Mouse (Mus musculus): ENCODE results near the gene Gm17660. TPM values are rescaled to one million over a fixed set of nuclear protein-coding genes. Genes with fewer than 3 reads are reported as not detected.

Gm17660 gene
- polyA plus RNA-seq (2015; fragmentation: Nextera tagmentation; extraction: Ambion mirVana) = 0.35 TPM in 1 of 2 replicates, not detected in the other

DNA sequence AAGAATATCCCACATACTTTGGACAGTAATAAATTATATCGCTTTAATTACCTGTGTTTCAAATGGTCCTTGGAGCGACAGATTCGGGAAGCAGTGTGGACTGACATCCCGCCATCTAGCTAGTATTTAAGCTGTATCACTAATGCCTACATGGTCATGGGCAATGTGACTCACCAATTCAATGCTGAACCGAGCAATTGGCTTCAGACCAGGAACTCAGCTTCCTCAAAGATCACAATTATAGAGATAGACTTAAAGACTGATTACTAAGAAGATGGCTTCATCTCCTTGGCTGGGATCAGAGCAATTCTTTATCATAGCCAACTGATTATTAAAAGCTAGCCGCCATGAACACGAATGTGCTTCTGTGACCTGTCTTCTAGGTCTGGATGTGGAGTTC, at the start of gene Gm17660:
Gm17660 (minus strand) TSS at position 101 of the 400 bp plus-strand sequence.
- WGBS = 87% methylated on average over 7 of the region's 7 CpGs
- H3K9me3 ChIP-seq (replicated peaks) = no peaks in the 10 kb centered on the region
- 0 out of 2 replicates have a peak, but pooled peaks cover 3% of the 10 kb centered on the region for H3K4me1 ChIP-seq (replicated peaks)
- H3K4me3 ChIP-seq = no peak within 1 kb of the TSS
- H3K36me3 ChIP-seq = no peaks in the 10 kb centered on the region
- no peak within 1 kb of the TSS for H3K27ac ChIP-seq
- H3K9ac ChIP-seq = no peak within 1 kb of the TSS
- H3K4me2 ChIP-seq = no peak within 1 kb of the TSS
- ATAC-seq (replicated peaks; ENCODE audit: insufficient number of reproducible peaks, insufficient read depth, low FRiP score, low read depth) = no peak
- H3K27me3 ChIP-seq = no peaks in the 10 kb centered on the region

DNA sequence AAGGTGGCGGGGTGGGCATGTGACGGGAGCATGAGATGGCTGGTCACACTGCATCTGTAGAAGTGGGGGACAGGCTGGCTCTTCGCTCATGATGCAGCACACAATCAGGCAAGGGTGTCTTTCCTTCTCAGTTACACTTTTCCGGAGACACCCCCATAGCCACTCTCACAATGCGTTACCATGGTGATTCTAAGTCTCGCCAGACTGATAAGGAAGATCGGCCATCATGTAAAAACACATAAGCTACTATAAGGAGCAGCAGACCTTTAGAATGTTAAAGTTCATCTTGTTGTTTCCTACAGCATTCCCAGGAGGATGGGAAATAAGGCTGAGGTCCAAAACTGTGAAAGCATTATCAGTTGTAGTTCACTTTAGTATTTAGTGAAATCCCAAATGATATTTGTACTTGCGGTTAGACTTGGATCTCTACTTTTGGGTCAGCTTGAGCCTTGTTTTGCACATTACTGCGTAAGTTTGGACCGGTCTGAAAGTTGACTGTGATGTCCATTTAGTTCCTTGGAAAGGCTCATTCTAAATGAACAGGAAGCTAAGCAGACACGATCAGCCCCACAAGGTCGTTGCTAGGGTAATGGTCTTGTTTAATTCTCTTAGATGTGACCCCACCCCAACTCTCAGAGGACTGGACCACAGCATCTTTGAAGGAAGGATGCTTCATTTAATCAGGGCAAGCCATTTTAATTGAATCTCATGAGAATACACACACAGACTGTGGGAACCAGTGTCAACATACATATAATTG, 49.3 kb upstream of the Gm17660 start:
- Histone ChIP-seq H3K27ac (peak overlapping the region; percentile 51), H3K9me3 (replicated peaks) (no peaks in the 10 kb centered on the region), H3K9ac (no peak overlapping the region), H3K4me3 (no peak overlapping the region), H3K27me3 (no peaks in the 10 kb centered on the region), H3K4me2 (no peak overlapping the region), H3K36me3 (no peaks in the 10 kb centered on the region), H3K4me1 (replicated peaks) (no peaks in the 10 kb centered on the region; the same call in none of the 2 replicates)
- WGBS = 64% methylated on average over 12 of the region's 12 CpGs
- no peak for ATAC-seq (replicated peaks; ENCODE audit: insufficient number of reproducible peaks, insufficient read depth, low FRiP score, low read depth)

DNA sequence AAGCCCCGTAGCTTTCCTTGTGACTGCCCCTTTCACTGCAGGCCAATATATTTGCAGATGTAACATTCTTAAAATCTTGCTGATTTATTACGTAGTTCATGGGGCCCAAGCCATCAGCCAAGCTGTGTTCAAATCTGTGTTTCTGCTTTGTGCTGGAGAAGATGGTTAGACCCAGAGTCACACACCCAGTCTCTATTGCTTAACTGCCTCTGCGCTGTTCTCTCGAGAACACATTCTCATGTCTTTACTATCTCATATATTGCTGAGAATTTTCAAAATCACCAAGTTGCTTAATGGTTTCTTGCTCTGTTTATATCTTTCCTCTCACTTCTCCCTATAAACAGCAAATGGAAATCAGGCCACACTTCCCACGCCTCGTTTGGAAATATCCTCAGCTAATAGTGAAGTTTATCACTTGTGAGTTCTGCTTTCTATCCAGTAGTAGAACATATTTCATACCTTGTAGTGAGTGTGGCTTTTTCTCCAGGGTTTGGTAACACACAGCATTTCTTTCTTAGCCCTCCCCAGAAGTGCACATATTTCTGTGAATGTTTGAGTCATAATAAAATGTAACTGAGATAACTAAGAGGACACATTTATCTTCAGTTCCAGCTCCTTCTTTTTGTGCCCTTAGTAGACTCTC, 46.7 kb upstream of the Gm17660 start:
- WGBS = 69% methylated on average over 6 of the region's 6 CpGs
- H3K4me3 ChIP-seq = no peak overlapping the region
- ATAC-seq (replicated peaks; ENCODE audit: insufficient number of reproducible peaks, insufficient read depth, low FRiP score, low read depth) = no peak
- no peak overlapping the region for H3K9ac ChIP-seq
- no peaks in the 10 kb centered on the region; the same call in none of the 2 replicates for H3K4me1 ChIP-seq (replicated peaks)
- no peaks in the 10 kb centered on the region for H3K9me3 ChIP-seq (replicated peaks)
- no peak overlapping the region for H3K27ac ChIP-seq
- no peaks in the 10 kb centered on the region for H3K36me3 ChIP-seq
- no peaks in the 10 kb centered on the region for H3K27me3 ChIP-seq
- H3K4me2 ChIP-seq = no peak overlapping the region

DNA sequence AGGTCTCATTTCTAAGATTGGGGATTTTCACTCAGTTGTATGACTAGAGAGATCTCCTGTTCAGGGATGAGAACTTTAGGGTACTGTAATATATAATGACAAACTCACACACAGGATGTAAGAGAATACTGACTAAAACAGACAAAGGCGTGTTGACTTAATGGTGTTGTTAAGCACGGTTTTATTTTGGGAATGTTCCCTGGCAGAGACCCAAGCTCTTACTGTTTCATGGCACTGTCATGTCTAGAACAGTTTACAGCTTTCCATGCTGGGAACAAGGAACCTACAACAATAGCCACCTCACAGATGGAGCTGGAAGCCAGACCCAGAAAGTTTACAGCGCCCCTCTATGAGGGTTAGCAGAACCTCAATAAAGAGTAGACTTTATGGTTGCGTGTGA, 38.5 kb upstream of the Gm17660 start:
- H3K4me1 ChIP-seq (replicated peaks) = peaks cover 25% of the 10 kb centered on the region
- 55% methylated on average over 4 of the region's 4 CpGs for WGBS
- H3K9me3 ChIP-seq (replicated peaks) = no peaks in the 10 kb centered on the region
- no peaks in the 10 kb centered on the region for H3K27me3 ChIP-seq
- ATAC-seq (replicated peaks; ENCODE audit: insufficient number of reproducible peaks, insufficient read depth, low FRiP score, low read depth) = no peak
- H3K9ac ChIP-seq = no peak overlapping the region
- H3K4me2 ChIP-seq = no peak overlapping the region
- H3K27ac ChIP-seq = peak overlapping the region; percentile 77
- no peak overlapping the region for H3K4me3 ChIP-seq
- H3K36me3 ChIP-seq = no peaks in the 10 kb centered on the region

DNA sequence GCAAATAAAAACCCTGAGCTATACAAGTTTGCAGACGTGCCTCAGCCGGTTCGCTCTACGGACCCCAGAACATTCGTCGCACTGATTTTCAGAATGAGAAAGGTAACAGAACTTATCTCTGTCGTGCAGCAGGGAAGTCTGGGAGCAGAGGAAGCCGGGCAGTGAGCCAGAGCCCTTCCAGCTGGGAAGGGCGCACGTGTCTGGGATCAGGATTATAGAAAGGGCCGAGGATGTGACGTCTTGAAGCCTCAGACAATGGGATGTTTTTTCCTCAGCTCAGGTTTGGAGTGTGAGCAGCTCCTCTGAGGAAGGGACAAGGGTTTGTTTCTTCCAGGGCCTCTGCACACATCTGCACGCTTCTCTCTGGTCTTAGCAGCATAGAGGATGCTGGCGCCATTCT, 37.7 kb upstream of the Gm17660 start:
- peaks cover 31% of the 10 kb centered on the region for H3K4me1 ChIP-seq (replicated peaks)
- peak overlapping the region; percentile 50 for H3K4me2 ChIP-seq
- H3K27me3 ChIP-seq = no peaks in the 10 kb centered on the region
- no peaks in the 10 kb centered on the region for H3K36me3 ChIP-seq
- H3K9me3 ChIP-seq (replicated peaks) = no peaks in the 10 kb centered on the region
- H3K4me3 ChIP-seq = no peak overlapping the region
- H3K27ac ChIP-seq = peak overlapping the region; percentile 77
- no peak overlapping the region for H3K9ac ChIP-seq
- peak; percentile 77 for ATAC-seq (replicated peaks; ENCODE audit: insufficient number of reproducible peaks, insufficient read depth, low FRiP score, low read depth)
- 25% methylated on average over 14 of the region's 14 CpGs for WGBS

DNA sequence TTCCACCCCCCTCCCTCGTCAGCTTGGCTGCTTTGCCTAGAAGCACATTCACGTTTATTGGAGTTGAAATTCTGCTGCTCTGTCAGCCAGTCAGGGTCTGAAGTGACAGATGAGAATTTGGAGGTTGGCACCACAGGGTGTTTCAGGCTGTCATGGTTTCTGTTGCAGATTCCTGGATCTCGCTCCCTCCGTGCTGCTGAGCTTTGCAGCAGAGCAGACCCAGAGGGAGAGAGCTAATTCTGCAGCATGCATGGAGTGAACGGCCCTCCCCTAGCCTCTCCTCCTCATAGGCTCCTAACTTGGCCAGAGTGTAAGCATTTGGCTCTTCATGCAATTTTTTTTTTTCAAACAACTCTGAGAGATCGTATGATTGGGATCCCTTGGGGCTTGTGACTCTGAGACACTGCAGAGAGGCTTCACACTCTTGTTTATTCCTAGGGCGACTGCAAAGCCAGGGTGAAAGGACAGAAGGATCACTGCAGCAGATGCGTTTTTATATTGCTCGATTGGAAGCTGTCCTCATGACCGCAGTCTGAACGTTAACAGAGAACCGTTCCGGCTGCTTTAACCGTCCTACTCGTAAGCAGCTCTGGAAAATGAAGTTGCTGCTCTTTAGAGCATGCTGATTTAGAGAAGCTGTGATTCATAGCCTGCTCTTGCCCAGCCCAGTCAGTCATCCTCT, 36.2 kb upstream of the Gm17660 start, which contains the start of gene Sparcl1:
Sparcl1 (minus strand) TSS at position 243 of the 682 bp plus-strand sequence.
- peak; percentile 37; the same call in 1 of the 2 replicates for ATAC-seq (replicated peaks; ENCODE audit: insufficient number of reproducible peaks, insufficient read depth, low FRiP score, low read depth)
- WGBS = 27% methylated on average over 15 of the region's 15 CpGs
- Histone ChIP-seq H3K9ac (peak within 1 kb of the TSS; percentile 49), H3K4me1 (replicated peaks) (peaks cover 45% of the 10 kb centered on the region), H3K4me3 (peak within 1 kb of the TSS; percentile 36), H3K27me3 (no peaks in the 10 kb centered on the region), H3K9me3 (replicated peaks) (no peaks in the 10 kb centered on the region), H3K36me3 (no peaks in the 10 kb centered on the region), H3K4me2 (peak within 1 kb of the TSS; percentile 50), H3K27ac (peak within 1 kb of the TSS; percentile 77)

DNA sequence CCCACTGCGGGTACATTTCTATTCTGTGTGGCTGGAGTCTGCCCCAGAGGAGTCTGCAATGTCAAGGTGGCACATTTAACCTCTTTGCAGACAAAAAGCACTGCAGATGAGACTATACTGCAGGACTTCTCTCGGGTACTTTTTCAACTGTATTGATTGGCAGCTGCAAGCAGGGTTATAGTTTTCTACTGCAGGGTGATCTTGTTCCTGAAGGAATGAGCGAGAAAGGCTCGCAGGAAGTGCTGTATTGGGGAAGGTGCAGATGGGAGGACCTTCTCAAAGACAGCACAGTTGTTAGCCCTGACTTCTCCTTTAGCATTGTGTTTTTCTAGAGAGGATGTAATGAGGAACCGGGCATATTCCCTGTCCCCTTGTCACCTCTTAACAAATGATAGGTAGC, 35.1 kb upstream of the Gm17660 start:
- Histone ChIP-seq H3K36me3 (no peaks in the 10 kb centered on the region), H3K9ac (peak overlapping the region; percentile 49), H3K9me3 (replicated peaks) (no peaks in the 10 kb centered on the region), H3K4me1 (replicated peaks) (peaks cover 56% of the 10 kb centered on the region), H3K27ac (peak overlapping the region; percentile 77), H3K4me3 (peak overlapping the region; percentile 36), H3K27me3 (no peaks in the 10 kb centered on the region), H3K4me2 (peak overlapping the region; percentile 50)
- 34% methylated on average over 5 of the region's 5 CpGs for WGBS
- ATAC-seq (replicated peaks; ENCODE audit: insufficient number of reproducible peaks, insufficient read depth, low FRiP score, low read depth) = no peak

DNA sequence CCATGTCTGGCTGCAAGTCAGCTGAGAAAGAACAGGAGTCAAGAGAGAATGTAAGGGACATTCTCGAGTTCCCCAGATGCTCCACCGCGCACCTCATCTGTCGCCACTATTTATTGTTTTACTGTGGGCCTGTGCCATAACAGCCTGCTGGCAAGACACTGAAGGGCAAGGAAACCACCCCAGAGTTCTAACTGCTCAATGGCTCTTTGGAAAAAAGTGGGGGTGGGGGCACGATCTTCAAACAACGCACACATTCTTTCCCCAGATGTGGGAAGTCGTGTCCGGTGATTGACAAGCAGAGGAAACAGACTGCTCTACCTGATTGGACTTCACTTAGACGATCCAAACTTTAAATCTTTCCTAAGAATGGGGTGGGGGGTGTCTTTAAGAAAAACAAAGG, 34.6 kb upstream of the Gm17660 start:
- Histone ChIP-seq H3K9me3 (replicated peaks) (no peaks in the 10 kb centered on the region), H3K4me3 (peak overlapping the region; percentile 36), H3K4me2 (peak overlapping the region; percentile 50), H3K36me3 (no peaks in the 10 kb centered on the region), H3K9ac (peak overlapping the region; percentile 49; the same call in 1 of the 2 replicates), H3K4me1 (replicated peaks) (peaks cover 57% of the 10 kb centered on the region), H3K27ac (peak overlapping the region; percentile 77), H3K27me3 (no peaks in the 10 kb centered on the region)
- no peak for ATAC-seq (replicated peaks; ENCODE audit: insufficient number of reproducible peaks, insufficient read depth, low FRiP score, low read depth)
- 14% methylated on average over 9 of the region's 9 CpGs for WGBS

DNA sequence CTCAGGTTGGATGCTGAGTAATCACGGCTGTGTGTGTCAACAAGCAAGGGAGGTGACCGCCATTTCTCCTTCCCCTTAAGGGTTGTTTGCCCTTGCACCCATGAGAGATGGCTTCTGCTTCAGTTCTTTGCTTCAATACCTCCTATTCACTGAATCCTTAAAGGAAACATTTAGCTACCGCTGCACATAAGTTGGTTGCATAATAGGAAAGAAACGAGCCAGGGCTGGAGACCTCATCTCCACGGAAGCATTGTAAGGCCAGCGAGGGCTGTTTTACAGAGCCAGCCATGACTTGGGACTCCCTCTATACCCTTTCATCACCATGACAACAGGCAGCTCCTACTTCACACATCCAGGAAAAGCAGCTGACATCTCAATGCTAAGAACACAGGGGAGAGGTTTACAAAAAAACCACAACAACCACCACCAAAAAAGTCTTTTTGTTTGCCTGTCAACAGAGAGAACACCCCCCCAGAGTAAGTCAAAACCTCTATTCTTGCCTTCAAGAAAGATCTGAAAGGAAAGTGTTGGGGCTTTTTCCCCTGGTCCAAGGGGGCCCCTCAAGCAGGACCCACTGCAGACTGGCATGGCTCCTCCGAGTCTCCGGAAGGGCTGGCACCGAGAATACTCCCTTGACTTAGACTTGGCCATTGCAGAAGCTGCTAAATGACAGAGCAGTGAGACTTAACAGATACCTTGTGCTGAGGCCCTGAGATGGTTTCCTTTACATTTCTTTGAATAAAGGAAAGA, 32.9 kb upstream of the Gm17660 start:
- H3K27ac ChIP-seq = peak overlapping the region; percentile 51; the same call in 1 of the 2 replicates
- peaks cover 49% of the 10 kb centered on the region for H3K4me1 ChIP-seq (replicated peaks)
- no peak overlapping the region for H3K4me3 ChIP-seq
- H3K9me3 ChIP-seq (replicated peaks) = no peaks in the 10 kb centered on the region
- no peak overlapping the region for H3K9ac ChIP-seq
- no peak for ATAC-seq (replicated peaks; ENCODE audit: insufficient number of reproducible peaks, insufficient read depth, low FRiP score, low read depth)
- 46% methylated on average over 9 of the region's 9 CpGs for WGBS
- peak overlapping the region; percentile 50 for H3K4me2 ChIP-seq
- H3K36me3 ChIP-seq = no peaks in the 10 kb centered on the region
- no peaks in the 10 kb centered on the region for H3K27me3 ChIP-seq

DNA sequence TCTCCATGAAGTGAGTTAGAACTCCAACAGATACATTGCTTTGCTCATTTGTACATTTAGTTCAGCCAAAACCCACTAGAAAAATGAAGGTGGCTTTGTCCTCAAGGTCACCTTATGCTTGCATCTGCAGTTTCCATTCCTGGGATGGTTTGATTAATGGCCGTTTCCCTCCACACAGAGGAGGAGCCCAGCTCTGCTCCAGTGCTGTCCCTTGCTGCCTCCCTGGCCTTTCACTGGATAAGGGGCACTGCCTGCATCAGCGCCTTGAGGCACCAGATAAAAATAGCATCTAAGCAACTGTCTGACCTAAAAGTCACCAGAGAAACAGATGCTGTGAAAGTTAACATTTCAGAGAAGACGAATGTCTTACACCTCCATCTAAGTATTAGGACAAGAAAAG, 32.1 kb upstream of the Gm17660 start:
- Histone ChIP-seq H3K27ac (peak overlapping the region; percentile 51), H3K27me3 (no peaks in the 10 kb centered on the region), H3K9me3 (replicated peaks) (no peaks in the 10 kb centered on the region), H3K4me1 (replicated peaks) (peaks cover 42% of the 10 kb centered on the region), H3K9ac (no peak overlapping the region), H3K4me3 (no peak overlapping the region), H3K36me3 (no peaks in the 10 kb centered on the region), H3K4me2 (peak overlapping the region; percentile 26)
- no peak for ATAC-seq (replicated peaks; ENCODE audit: insufficient number of reproducible peaks, insufficient read depth, low FRiP score, low read depth)
- 20% methylated on average over 3 of the region's 3 CpGs for WGBS
